Mouse (Mus musculus) Patski (cell line): Measurements from ENCODE around the gene Plxna4. TPM values are rescaled to one million over a fixed set of nuclear protein-coding genes. Genes with fewer than 3 reads are reported as not detected.
A peak's percentile ranks its signal among the peaks of the same experiment; 100 is the strongest.

Source experiments
- ATAC-seq: fragments of 100-300 bp; one replicate; pipeline ENCODE4 v1.8.0; 2021
- CTCF ChIA-PET: fragments of 350-600 bp; sonication (Branson Sonifier 250); formaldehyde crosslinking; loops from one replicate; lab custom pipeline; 2022; ENCODE audit warnings: inconsistent platforms; lab: Charles Lee
- POLR2A ChIA-PET: fragments of 350-600 bp; sonication (Branson Sonifier 250); formaldehyde crosslinking; loops from one replicate; lab custom pipeline; 2022; ENCODE audit warnings: antibody characterized with exemption, inconsistent platforms; lab: Charles Lee
- DNase-seq: peaks from one replicate; pipeline ENCODE4 v3.0.0-alpha.2; 2011; ENCODE audit warnings: low read depth, low spot score
- H3K27me3 ChIP-seq: fragments of 371-371 bp; one replicate; pipeline ENCODE4 v1.5.1; 2021
- CTCF ChIP-seq: fragments of 100-300 bp; IDR thresholded peaks from one replicate; pipeline ENCODE4 v1.5.1; 2021
- in situ Hi-C: fragments of 300-500 bp; cut with MboI; formaldehyde crosslinking; loops from 3 replicates; pipeline ENCODE4 v1.11.1; 2018; ENCODE audit warnings: low pct_unique_long_range_greater_than_20kb, mixed read lengths
- polyA plus RNA-seq: library from polyadenylated mRNA; unstranded; gene quantifications from one replicate; pipeline ENCODE4 v1.2.3, GENCODE M21; 2021

The Plxna4 gene
- polyA plus RNA-seq, 1 experiment from 2014 or later, result 7.3 TPM

GRCm38 (mm10) chr6:32300611-32301010, 287.4 kb downstream of the Plxna4 start:
- no peaks in the 10 kb centered on the region for H3K27me3 ChIP-seq
- ATAC-seq (no peak), DNase-seq (no peak)
- ChIA-PET CTCF (interaction anchor here (1.1 kb wide), 1 partner anchor 9 kb away, joined by 3 read pairs; no protein-coding TSS in a partner anchor), POLR2A (no interaction called here)
- in situ Hi-C loops, result loop anchor here (25.0 kb wide), 1 partner anchor 638 kb away; no protein-coding TSS in a partner anchor
- TF ChIP-seq CTCF, result no peak

- ChIA-PET CTCF (no interaction called here), POLR2A (no interaction called here)
- no peak for TF ChIP-seq CTCF
- no peak for ATAC-seq
- no peak for DNase-seq
- H3K27me3 ChIP-seq, result no peaks in the 10 kb centered on the region
- in situ Hi-C loops, result no loop called here
These were observed 306.5 kb downstream of the Plxna4 start for GRCm38 (mm10) chr6:32281457-32281856.

GRCm38 (mm10) chr6:32280728-32281127, 307.3 kb downstream of the Plxna4 start:
- H3K27me3 ChIP-seq, result no peaks in the 10 kb centered on the region
- POLR2A ChIA-PET, result no interaction called here
- ATAC-seq (no peak), DNase-seq (no peak)
- in situ Hi-C loops, result no loop called here
- CTCF ChIA-PET, result no interaction called here
- TF ChIP-seq CTCF, result no peak

GRCm38 (mm10) chr6:32271463-32271862, 316.5 kb downstream of the Plxna4 start:
- CTCF ChIA-PET, result no interaction called here
- DNase-seq (no peak), ATAC-seq (peak; percentile 54)
- no peaks in the 10 kb centered on the region for H3K27me3 ChIP-seq
- in situ Hi-C loops, result no loop called here
- TF ChIP-seq CTCF, result no peak
- POLR2A ChIA-PET, result no interaction called here

- no peak for ATAC-seq
- TF ChIP-seq CTCF, result no peak
- no peaks in the 10 kb centered on the region for H3K27me3 ChIP-seq
- in situ Hi-C loops, result no loop called here
- POLR2A ChIA-PET, result no interaction called here
- CTCF ChIA-PET, result interaction anchor here (1.3 to 2.8 kb wide), 3 partner anchors 10 to 12 kb away, joined by 3 to 12 read pairs (median 6); no protein-coding TSS in a partner anchor
- no peak for DNase-seq
These were observed 321.9 kb downstream of the Plxna4 start for GRCm38 (mm10) chr6:32266085-32266484.

GRCm38 (mm10) chr6:32261339-32261738, 326.7 kb downstream of the Plxna4 start:
- CTCF ChIA-PET, result interaction anchor here (1.8 kb wide), 1 partner anchor 9 kb away, joined by 5 read pairs; no protein-coding TSS in a partner anchor
- in situ Hi-C loops, result no loop called here

GRCm38 (mm10) chr6:32260341-32260740, 327.7 kb downstream of the Plxna4 start:
- in situ Hi-C loops, result no loop called here

More at GRCm38 (mm10) chr6:32261339-32261738, 326.7 kb downstream of the Plxna4 start:
- POLR2A ChIA-PET, result no interaction called here
- no peak for TF ChIP-seq CTCF
- ATAC-seq (no peak), DNase-seq (no peak)
- H3K27me3 ChIP-seq, result no peaks in the 10 kb centered on the region

GRCm38 (mm10) chr6:32255191-32255590, 332.8 kb downstream of the Plxna4 start:
- ChIA-PET CTCF (interaction anchor here (1.8 to 3.1 kb wide), 2 partner anchors 11 kb away, joined by 4 to 12 read pairs; no protein-coding TSS in a partner anchor), POLR2A (interaction anchor here (0.8 to 2.0 kb wide), 2 partner anchors 12 to 30 kb away, joined by 4 to 5 read pairs; no protein-coding TSS in a partner anchor)
- H3K27me3 ChIP-seq, result no peaks in the 10 kb centered on the region
- no peak for TF ChIP-seq CTCF
- ATAC-seq (no peak), DNase-seq (no peak)
- in situ Hi-C loops, result no loop called here

More at GRCm38 (mm10) chr6:32260341-32260740, 327.7 kb downstream of the Plxna4 start:
- no peak for TF ChIP-seq CTCF
- DNase-seq (no peak), ATAC-seq (no peak)
- ChIA-PET POLR2A (no interaction called here), CTCF (interaction anchor here (1.8 kb wide), 1 partner anchor 17 kb away, joined by 4 read pairs; no protein-coding TSS in a partner anchor)
- H3K27me3 ChIP-seq, result no peaks in the 10 kb centered on the region

GRCm38 (mm10) chr6:32252168-32252567, 335.8 kb downstream of the Plxna4 start:
- POLR2A ChIA-PET, result no interaction called here
- H3K27me3 ChIP-seq, result no peaks in the 10 kb centered on the region
- in situ Hi-C loops, result no loop called here
- CTCF ChIA-PET, result interaction anchor here (1.2 to 2.2 kb wide), 2 partner anchors 10 to 11 kb away, joined by 4 to 5 read pairs; no protein-coding TSS in a partner anchor
- DNase-seq (no peak), ATAC-seq (no peak)
- TF ChIP-seq CTCF, result no peak

- in situ Hi-C loops, result no loop called here
- H3K27me3 ChIP-seq, result no peaks in the 10 kb centered on the region
- POLR2A ChIA-PET, result no interaction called here
- no peak for TF ChIP-seq CTCF
- no peak for DNase-seq
- CTCF ChIA-PET, result interaction anchor here (1.2 to 2.2 kb wide), 2 partner anchors 10 to 11 kb away, joined by 4 to 5 read pairs; no protein-coding TSS in a partner anchor
- no peak for ATAC-seq
These were observed 336.3 kb downstream of the Plxna4 start for GRCm38 (mm10) chr6:32251674-32252073.

GRCm38 (mm10) chr6:32246036-32246435, 342.0 kb downstream of the Plxna4 start:
- POLR2A ChIA-PET, result interaction anchor here (0.6 kb wide), 1 partner anchor 17 kb away, joined by 3 read pairs; no protein-coding TSS in a partner anchor
- TF ChIP-seq CTCF, result no peak
- in situ Hi-C loops, result no loop called here

More at GRCm38 (mm10) chr6:32246036-32246435, 342.0 kb downstream of the Plxna4 start:
- ATAC-seq, result no peak
- CTCF ChIA-PET, result no interaction called here
- DNase-seq, result no peak
- no peaks in the 10 kb centered on the region for H3K27me3 ChIP-seq
